Mouse (Mus musculus) testis, adult 2 months (tissue): ENCODE results near the gene Capza1.

Experiments
- CTCF ChIP-seq: fragments of 200-500 bp; IDR thresholded peaks from 2 replicates; pipeline ENCODE4 v1.5.1; 2012; ENCODE audit warnings: low read depth, mild to moderate bottlenecking, inconsistent platforms, low read length, moderate library complexity; ENCODE audit not compliant: control insufficient read depth, insufficient read depth, insufficient replicate concordance
- POLR2A ChIP-seq: fragments of 200-500 bp; IDR thresholded peaks from 2 replicates; pipeline ENCODE4 v1.6.1; 2012; ENCODE audit warnings: low read depth, mild to moderate bottlenecking, inconsistent platforms, low read length, moderate library complexity; ENCODE audit not compliant: control insufficient read depth

DNA sequence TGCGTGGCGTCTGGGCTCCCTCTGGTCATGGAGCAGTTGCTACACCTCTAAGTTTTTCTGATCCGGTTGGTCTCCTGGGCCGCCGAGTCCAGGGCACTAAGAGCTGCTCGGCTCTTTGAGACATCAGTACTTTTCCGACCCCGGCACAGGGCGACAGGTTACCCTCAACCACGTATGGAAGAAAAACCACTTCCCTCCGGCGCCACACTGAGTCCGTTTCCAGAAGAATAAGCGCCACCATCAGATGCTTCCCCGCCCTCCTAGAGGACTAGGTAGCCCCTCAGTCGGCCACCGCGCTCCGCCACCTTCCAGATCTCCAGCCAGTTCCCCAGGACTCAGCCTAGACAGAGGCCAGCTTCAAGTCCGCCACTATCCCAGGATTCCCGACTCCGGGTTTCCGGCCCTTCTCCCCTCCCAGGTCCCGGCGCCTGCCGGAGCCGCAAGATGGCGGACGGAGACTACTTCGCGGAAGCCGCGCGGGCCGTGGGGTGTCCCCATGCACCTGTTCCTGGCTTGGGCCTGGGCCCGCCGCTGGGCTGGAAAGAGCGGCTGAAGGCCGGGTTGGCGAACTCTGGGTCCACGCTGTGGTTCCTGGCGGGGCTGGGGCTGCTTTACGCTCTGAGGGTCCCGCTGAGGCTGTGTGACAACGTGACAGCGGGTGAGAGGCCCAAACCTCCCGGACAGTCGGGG is 491 bp upstream of the Capza1 start:
- TF ChIP-seq CTCF (no peak), POLR2A (peak; percentile 72)
